Mouse (Mus musculus) CH12.LX (cell line): Measurements from ENCODE around the gene Tmem192. TPM values are rescaled to one million over a fixed set of nuclear protein-coding genes. Genes with fewer than 3 reads are reported as not detected.
A peak's percentile ranks its signal among the peaks of the same experiment; 100 is the strongest.

Experiments used
- DNase-seq: peaks from one replicate; pipeline ENCODE4 v3.0.0-alpha.2; 2013; ENCODE audit errors: extremely low read depth
- H3K27ac ChIP-seq: 2 replicates; pipeline ENCODE4 v1.5.1; 2012; ENCODE audit warnings: low read depth, mild to moderate bottlenecking, control low read depth, moderate library complexity; ENCODE audit not compliant: insufficient read depth
- H3K27me3 ChIP-seq: replicated peaks from 2 replicates; pipeline ENCODE3; 2012; ENCODE audit warnings: inconsistent platforms
- H3K36me3 ChIP-seq, 2 experiments: replicated peaks in 1 of 2; 2 replicates each; pipeline versions ENCODE3 to v1.6.1; 2012; ENCODE audit warnings: inconsistent platforms in 1 of 2, low read length in 1 of 2, mild to moderate bottlenecking in 1 of 2, mixed read lengths in 1 of 2, moderate library complexity in 1 of 2; ENCODE audit not compliant: control insufficient read depth in 1 of 2, insufficient read depth in 1 of 2
- H3K4me1 ChIP-seq, 2 experiments: 2 replicates each; pipeline ENCODE4 v1.6.1; 2012; ENCODE audit warnings: inconsistent platforms in 1 of 2, moderate library complexity in 1 of 2; ENCODE audit not compliant: insufficient read depth in 2 of 2, control insufficient read depth in 1 of 2
- H3K4me2 ChIP-seq: 2 replicates; pipeline ENCODE4 v1.6.1; 2012; ENCODE audit warnings: low read depth, mild to moderate bottlenecking, control low read depth; ENCODE audit not compliant: poor library complexity, insufficient read depth, severe bottlenecking
- H3K4me3 ChIP-seq, 3 experiments: fragments of 150-350 bp in 1 of 3; sonication (generic) in 1 of 3; replicated peaks in 1 of 3; 2 replicates each; pipeline versions ENCODE3 to v1.5.1; 2011 to 2012; ENCODE audit warnings: low read depth in 2 of 3, low read length in 2 of 3, mild to moderate bottlenecking in 2 of 3, moderate library complexity in 2 of 3, control low read depth in 1 of 3, improper control_type of control experiment in 1 of 3, inconsistent platforms in 1 of 3, mixed read lengths in 1 of 3; ENCODE audit not compliant: poor library complexity in 1 of 3
- H3K79me2 ChIP-seq: replicated peaks from 2 replicates; pipeline ENCODE4 v1.6.1; 2012; ENCODE audit warnings: mild to moderate bottlenecking, moderate library complexity; ENCODE audit not compliant: control insufficient read depth, poor library complexity, insufficient read depth, severe bottlenecking; ENCODE audit errors: extremely low read depth
- H3K9ac ChIP-seq: 2 replicates; pipeline ENCODE4 v1.6.1; 2012; ENCODE audit warnings: low read depth, mild to moderate bottlenecking, control low read depth, moderate library complexity; ENCODE audit not compliant: insufficient read depth
- H3K9me3 ChIP-seq: replicated peaks from 2 replicates; pipeline ENCODE3; 2012; ENCODE audit warnings: low read length, inconsistent platforms, mixed read lengths
- BHLHE40 ChIP-seq: IDR thresholded peaks from 2 replicates; pipeline ENCODE4 v1.6.1; 2011; ENCODE audit warnings: mild to moderate bottlenecking, low read depth, low read length, improper control_type of control experiment
- CTCF ChIP-seq, 2 experiments: IDR thresholded peaks in 1 of 2; conservative IDR thresholded peaks in 1 of 2; 2 replicates each; pipeline ENCODE4 v1.5.1; 2011 to 2012; ENCODE audit warnings: low read depth in 2 of 2, low read length in 2 of 2, improper control_type of control experiment in 1 of 2, inconsistent platforms in 1 of 2, mild to moderate bottlenecking in 1 of 2, moderate library complexity in 1 of 2
- EP300 ChIP-seq: IDR thresholded peaks from 2 replicates; pipeline ENCODE4 v1.6.1; 2011; ENCODE audit warnings: low read length, improper control_type of control experiment
- ETS1 ChIP-seq: conservative IDR thresholded peaks from 2 replicates; pipeline ENCODE4 v1.6.1; 2012; ENCODE audit warnings: low read depth, mild to moderate bottlenecking, inconsistent platforms, low read length, improper control_type of control experiment, moderate library complexity
- GABPA ChIP-seq: IDR thresholded peaks from 2 replicates; pipeline ENCODE4 v1.6.1; 2012; ENCODE audit warnings: low read depth, low read length, improper control_type of control experiment, inconsistent platforms; ENCODE audit not compliant: insufficient replicate concordance
- HCFC1 ChIP-seq: IDR thresholded peaks from 2 replicates; pipeline ENCODE4 v1.6.1; 2012; ENCODE audit warnings: low read depth, mild to moderate bottlenecking, inconsistent platforms, low read length, improper control_type of control experiment
- IRF4 ChIP-seq: IDR thresholded peaks from 2 replicates; pipeline ENCODE4 v1.6.1; 2014; ENCODE audit warnings: low read depth, mild to moderate bottlenecking, inconsistent platforms, low read length, improper control_type of control experiment
- JUND ChIP-seq: conservative IDR thresholded peaks from 2 replicates; pipeline ENCODE4 v1.6.1; 2011; ENCODE audit warnings: low read depth, low read length, improper control_type of control experiment
- MXI1 ChIP-seq: IDR thresholded peaks from 2 replicates; pipeline ENCODE4 v1.6.1; 2011; ENCODE audit warnings: mild to moderate bottlenecking, low read depth, low read length, improper control_type of control experiment
- MYC ChIP-seq: IDR thresholded peaks from 2 replicates; pipeline ENCODE4 v1.6.1; 2011; ENCODE audit warnings: low read depth, mild to moderate bottlenecking, improper control_type of control experiment, low read length
- RAD21 ChIP-seq: IDR thresholded peaks from 2 replicates; pipeline ENCODE4 v1.6.1; 2011; ENCODE audit warnings: low read depth, mild to moderate bottlenecking, low read length, improper control_type of control experiment, moderate library complexity
- RCOR1 ChIP-seq: conservative IDR thresholded peaks from 2 replicates; pipeline ENCODE4 v1.6.1; 2012; ENCODE audit warnings: low read depth, mild to moderate bottlenecking, inconsistent platforms, low read length, improper control_type of control experiment
- SIN3A ChIP-seq: IDR thresholded peaks from 2 replicates; pipeline ENCODE4 v1.6.1; 2012; ENCODE audit warnings: low read length, improper control_type of control experiment, inconsistent platforms
- SMC3 ChIP-seq: IDR thresholded peaks from 2 replicates; pipeline ENCODE4 v1.6.1; 2011; ENCODE audit warnings: low read depth, low read length, improper control_type of control experiment
- TCF12 ChIP-seq: IDR thresholded peaks from 2 replicates; pipeline ENCODE4 v1.6.1; 2014; ENCODE audit warnings: low read depth, mild to moderate bottlenecking, inconsistent platforms, low read length, improper control_type of control experiment
- USF2 ChIP-seq: conservative IDR thresholded peaks from 2 replicates; pipeline ENCODE4 v1.6.1; 2011; ENCODE audit warnings: low read depth, low read length, improper control_type of control experiment
- ZMIZ1 ChIP-seq: IDR thresholded peaks from 2 replicates; pipeline ENCODE4 v1.6.1; 2012; ENCODE audit warnings: low read depth, mild to moderate bottlenecking, inconsistent platforms, low read length, improper control_type of control experiment
- ZNF384 ChIP-seq: IDR thresholded peaks from 2 replicates; pipeline ENCODE4 v1.6.1; 2012; ENCODE audit warnings: low read depth, low read length, improper control_type of control experiment, inconsistent platforms
- dilution Hi-C: fragments of 300-500 bp; cut with MboI; formaldehyde crosslinking; loops from 2 replicates; pipeline ENCODE4 v1.14.3; 2020; ENCODE audit warnings: low sequenced_read_pairs; ENCODE audit not compliant: extremely low pct_unique_long_range_greater_than_20kb, extremely low pct_ligation_motif_present
- in situ Hi-C: fragments of 300-500 bp; cut with MboI; formaldehyde crosslinking; loops from 3 replicates; pipeline ENCODE4 v1.14.3; 2019; ENCODE audit warnings: low sequenced_read_pairs, low pct_ligation_motif_present, low pct_unique_long_range_greater_than_20kb, mixed read lengths
- polyA plus RNA-seq: library from polyadenylated mRNA; unstranded; fragments of >175 nt; gene quantifications from 2 replicates; pipeline ENCODE4 v1.2.1, GENCODE M21; 2012; ENCODE audit warnings: low read depth; ENCODE audit not compliant: insufficient read length
- total RNA-seq, 2 experiments: library from RNA; depleted of rRNA; stranded (reverse); fragments of 300-350 nt in 1 of 2; fragments of >200 nt in 1 of 2; gene quantifications; 2 replicates each; pipeline ENCODE4 v1.2.3; 2012 to 2014

The Tmem192 gene
- total and polyA plus RNA-seq, 3 experiments, result 19.5 to 72.1 (median 20.6) TPM

DNA sequence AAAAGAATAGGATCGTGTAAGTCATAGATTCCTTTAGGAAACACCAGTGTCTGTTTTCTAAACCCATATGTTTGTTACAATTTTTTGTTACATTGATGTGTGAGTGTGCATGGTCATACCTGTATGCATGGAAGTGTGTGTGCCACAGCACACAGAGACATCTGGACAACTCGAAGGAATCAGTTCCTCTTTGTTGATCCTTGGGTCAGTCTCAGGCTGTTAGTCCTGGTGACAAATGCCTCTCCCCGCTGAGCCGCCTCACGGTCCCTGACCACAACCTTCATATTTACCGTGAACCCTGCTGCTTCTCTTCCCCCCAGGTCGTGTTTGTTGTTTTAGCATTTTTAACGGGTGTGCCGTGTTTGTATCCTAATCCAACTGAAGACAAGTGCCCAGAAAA is 12.0 kb downstream of the Tmem192 start:
- Histone ChIP-seq H3K4me3 (no peak overlapping the region), H3K4me1 (peaks cover 4 to 12% of the 10 kb centered on the region in 2 experiments; a peak in 2 of 4 replicates)
- no peak for TF ChIP-seq HCFC1
- peak; percentile 60; the same call in 1 of the 2 replicates for TF ChIP-seq IRF4
- TF ChIP-seq BHLHE40, result peak; percentile 35; the same call in 1 of the 2 replicates
- TF ChIP-seq ZMIZ1, result no peak
- TF ChIP-seq EP300, result peak; percentile 46; the same call in 1 of the 2 replicates
- no peak for TF ChIP-seq SIN3A
- no peak for TF ChIP-seq USF2
- TF ChIP-seq ZNF384, result no peak
- 0 out of 2 replicates have a peak, but pooled peaks have one; percentile 26 for TF ChIP-seq TCF12
- no peak for TF ChIP-seq RAD21
- no peak for TF ChIP-seq MXI1
- TF ChIP-seq RCOR1, result no peak
- no peak for TF ChIP-seq MYC
- TF ChIP-seq, all 38 proteins: peak for 4
- in situ Hi-C loops, result loop anchor here (25.0 kb wide), 1 partner anchor 153 kb away; no protein-coding TSS in a partner anchor
- H3K4me2 ChIP-seq, result no peak overlapping the region
- H3K9me3 ChIP-seq, result peaks cover 5% of the 10 kb centered on the region
- H3K27ac ChIP-seq, result no peak overlapping the region
- H3K27me3 ChIP-seq, result no peaks in the 10 kb centered on the region
- H3K79me2 ChIP-seq, result no peaks in the 10 kb centered on the region
- dilution Hi-C loops, result no loop called here
- no peak overlapping the region for H3K9ac ChIP-seq
- H3K36me3 ChIP-seq, result peaks cover 36 to 72% of the 10 kb centered on the region in 2 experiments
- peak; percentile 10 for DNase-seq

DNA sequence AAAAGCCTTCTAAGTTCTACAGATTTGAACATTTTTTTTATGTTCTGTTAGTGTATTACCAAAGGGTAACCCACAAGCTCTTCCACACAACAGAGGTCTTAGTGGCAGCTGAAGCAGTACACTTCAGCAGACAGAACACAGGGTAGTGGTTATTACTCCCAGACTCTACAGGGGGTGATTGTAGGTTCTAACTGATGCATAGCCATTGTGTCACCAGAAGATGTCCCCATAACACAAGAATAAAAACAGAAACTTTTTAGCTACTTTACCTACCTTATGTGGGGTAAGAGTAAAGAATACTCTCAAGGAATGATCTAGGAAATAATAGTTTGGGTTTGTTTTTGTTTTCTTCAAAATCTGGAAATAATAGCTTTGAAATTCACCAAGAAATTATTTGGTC is 15.9 kb downstream of the Tmem192 start:
- H3K4me1 ChIP-seq, result peaks cover 4 to 12% of the 10 kb centered on the region in 2 experiments; a peak in 2 of 4 replicates
- no peaks in the 10 kb centered on the region for H3K27me3 ChIP-seq
- no peak overlapping the region for H3K9ac ChIP-seq
- no peak for DNase-seq
- dilution Hi-C loops (no loop called here), in situ Hi-C loops (loop anchor here (25.0 kb wide), 1 partner anchor 149 kb away; no protein-coding TSS in a partner anchor)
- H3K4me3 ChIP-seq, result no peak overlapping the region
- peaks cover 42 to 78% of the 10 kb centered on the region in 2 experiments for H3K36me3 ChIP-seq
- no peak overlapping the region for H3K4me2 ChIP-seq
- no peak overlapping the region for H3K27ac ChIP-seq
- no peaks in the 10 kb centered on the region for H3K79me2 ChIP-seq
- peaks cover 5% of the 10 kb centered on the region for H3K9me3 ChIP-seq
- TF ChIP-seq GABPA, result no peak
- peak in 1 of 2 experiments; percentile 67; a peak in 2 of 4 replicates for TF ChIP-seq CTCF (conservative IDR thresholded peaks at IDR 0.05 in 1 of 2, IDR thresholded peaks at IDR 0.05 in 1 of 2; ENCODE audit: low read depth in 2 of 2, low read length in 2 of 2)
- peak; percentile 71 for TF ChIP-seq RAD21
- no peak for TF ChIP-seq JUND
- TF ChIP-seq ETS1, result no peak
- TF ChIP-seq SMC3, result peak; percentile 43
- TF ChIP-seq, all 38 proteins: peak for 3
